Mouse (Mus musculus) Muller cell, postnatal 12 days (primary cell): ENCODE measurements around the gene Ncbp3.
A peak's percentile ranks its signal among the peaks of the same experiment; 100 is the strongest.

Source experiments
- DNase-seq: peaks from one replicate; pipeline ENCODE4 v3.0.0-alpha.2; 2015; ENCODE audit errors: inconsistent ontology term

The Ncbp3 gene

DNA sequence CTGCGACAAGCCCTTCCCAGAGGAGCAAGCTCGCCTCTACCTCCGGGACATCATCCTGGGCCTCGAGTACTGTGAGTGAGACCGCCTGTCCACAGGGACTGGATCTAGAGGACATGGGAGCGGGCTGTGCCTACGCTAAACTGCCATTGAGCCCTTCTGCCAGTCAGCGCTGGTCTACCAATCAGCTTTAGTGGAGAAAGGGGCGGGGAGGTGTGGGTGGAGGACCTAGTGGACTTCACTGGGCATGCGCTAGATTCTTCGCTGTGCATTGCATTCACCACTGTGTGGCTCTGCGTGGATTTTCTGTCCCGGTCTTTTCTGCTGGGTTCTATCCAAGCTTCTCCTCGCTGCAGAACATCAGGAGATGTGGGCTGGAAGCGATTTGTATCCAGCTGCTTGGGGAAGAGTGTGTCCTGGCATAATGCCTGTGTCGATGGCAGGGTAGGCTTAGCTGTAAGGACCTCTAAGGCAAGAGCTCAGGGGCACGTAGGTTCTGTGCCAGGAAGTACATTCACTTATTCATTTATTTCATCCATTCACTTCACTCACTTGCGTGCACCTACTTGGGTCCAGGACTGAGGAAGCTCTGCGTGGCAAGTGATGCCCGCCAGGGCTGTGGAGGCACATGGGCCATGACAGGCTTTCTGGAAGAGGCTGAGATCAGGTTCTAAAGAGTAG is 16.6 kb upstream of the Ncbp3 start:
- peak; percentile 93 for DNase-seq

DNA sequence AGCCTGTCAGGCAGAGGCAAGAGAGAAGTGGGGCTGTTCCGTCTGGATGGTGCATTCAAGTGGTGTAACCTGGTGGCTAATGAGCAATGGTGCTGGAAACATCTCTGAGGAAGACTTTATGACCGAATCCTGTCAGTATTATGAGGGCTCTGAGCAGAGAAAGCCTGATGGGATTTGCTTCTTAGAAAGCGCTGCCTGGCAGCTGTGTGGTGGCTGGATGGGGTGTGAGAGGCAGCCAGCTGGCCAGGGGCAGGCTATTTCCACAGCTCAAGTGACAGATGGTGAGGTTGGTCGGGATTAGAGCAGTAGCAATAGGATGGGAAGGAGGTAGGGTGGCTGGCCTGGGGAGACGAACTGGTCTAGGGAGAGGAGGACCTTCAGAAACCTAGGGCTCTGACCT is 16.0 kb upstream of the Ncbp3 start:
- DNase-seq, result no peak

DNA sequence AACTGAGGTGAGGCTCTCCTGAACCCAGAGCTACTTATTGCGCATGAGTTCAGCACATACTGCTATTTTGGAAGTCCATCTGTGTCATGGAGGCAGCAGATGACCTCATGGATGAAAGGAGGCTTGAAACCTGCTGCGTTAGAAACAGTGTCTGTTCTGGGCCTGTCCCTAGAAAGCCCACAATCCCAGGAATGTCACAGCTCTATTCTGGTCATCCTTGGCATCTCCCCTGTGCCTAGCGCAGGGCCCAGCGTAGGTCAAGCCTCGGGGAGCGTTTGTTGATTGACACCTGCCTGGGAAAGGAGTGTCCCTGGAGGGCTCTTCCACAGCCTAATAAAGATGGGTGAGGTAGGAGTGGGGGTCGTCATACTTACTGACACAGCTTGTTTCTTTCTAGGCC is 11.5 kb upstream of the Ncbp3 start:
- DNase-seq, result no peak

DNA sequence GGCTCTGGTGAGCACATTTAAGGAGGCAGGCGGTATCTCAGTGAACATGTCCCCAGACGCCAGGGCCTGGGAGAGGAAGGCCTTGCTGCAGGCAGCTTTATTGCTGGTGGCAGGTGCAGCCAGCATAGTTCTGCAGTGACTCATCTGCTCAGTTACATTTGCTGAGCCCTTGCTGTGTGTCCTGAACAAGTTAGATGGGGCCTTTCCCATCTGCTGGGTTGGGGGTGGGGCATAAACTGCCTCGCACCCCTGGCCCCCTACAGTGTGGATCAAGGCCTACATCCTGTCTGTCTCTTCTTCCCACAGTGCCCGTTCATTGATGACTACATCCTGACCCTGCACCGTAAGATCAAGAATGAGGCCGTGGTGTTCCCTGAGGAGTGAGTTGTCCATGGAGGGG is 10.7 kb upstream of the Ncbp3 start:
- DNase-seq, result peak; percentile 80

GRCm38 (mm10) chr11:73037691-73038090 is 9.9 kb upstream of the Ncbp3 start:
- no peak for DNase-seq

DNA sequence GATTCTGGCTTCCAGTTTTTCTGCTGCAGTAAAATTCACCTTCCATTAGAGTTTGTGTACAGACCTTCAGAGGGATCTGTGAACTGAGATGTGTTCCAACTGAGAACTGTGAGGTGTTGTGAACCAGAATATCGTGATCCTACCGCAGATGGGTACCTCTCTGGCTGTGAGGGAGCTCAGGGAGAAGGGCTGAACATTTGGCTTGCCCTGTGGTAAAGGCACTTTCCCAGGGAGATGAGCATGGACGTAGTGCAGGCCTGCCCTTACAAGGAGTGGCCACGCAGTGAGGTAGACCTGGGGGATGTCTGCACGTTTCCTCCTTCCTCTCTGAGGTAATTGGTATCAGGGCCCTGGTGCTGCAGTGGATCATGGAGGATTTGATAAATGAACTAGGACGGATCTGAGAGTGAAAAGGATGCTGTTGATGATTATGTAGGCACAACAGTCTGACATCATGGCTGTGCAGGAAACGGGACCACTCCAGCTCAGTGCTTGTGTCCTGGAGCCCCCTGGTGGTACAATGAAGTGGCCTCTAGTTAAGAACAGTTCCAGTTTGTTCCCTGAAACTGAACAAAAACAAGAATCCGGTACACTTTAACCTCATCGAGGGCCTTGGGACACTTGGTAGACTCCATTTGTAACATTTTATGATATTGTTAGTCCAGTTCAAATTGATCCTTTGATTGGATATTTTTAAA is 8.3 kb upstream of the Ncbp3 start:
- DNase-seq, result peak; percentile 51

GRCm38 (mm10) chr11:73044229-73044755 is 3.3 kb upstream of the Ncbp3 start:
- DNase-seq, result no peak

DNA sequence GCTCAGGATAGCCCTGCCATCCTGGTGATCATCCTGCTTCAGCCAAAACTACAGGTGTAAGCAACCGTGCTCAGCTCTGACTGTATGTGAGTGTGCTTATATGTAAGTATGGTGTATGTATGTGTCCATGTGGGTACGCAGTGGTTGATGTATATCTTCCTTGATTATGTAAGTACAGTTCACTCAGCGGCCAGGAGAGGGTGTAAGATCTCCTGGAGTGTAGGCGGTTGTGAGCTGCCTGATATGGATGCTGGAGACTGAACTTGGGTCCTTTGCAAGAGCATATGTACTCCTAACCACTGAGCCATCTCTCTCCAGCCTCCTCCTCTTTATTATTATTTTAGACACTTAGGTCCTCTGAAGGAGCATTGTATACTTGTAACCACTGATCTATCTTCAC is 2.8 kb upstream of the Ncbp3 start:
- DNase-seq, result no peak

- DNase-seq, result no peak
These were observed 670 bp downstream of the Ncbp3 start for GRCm38 (mm10) chr11:73048030-73048876.

DNA sequence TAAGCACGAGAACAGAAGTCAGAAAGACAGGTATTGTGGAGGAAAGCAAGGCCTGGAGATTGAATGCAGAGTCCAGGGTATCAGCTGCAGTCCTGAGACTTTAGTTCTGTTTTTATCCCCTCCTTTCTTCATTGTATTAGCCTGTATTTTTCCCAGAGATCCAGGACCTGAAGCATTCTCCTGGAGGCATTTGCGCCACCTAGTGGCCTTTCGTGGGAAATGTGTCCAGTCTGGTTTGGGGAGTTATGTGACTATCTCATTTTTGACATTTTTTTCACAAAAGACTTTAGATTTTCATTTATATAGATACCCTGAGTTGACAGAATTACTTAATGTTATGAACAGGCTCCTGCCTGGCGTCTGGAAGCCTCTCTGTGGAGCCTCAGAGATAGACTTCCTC is 1.8 kb downstream of the Ncbp3 start:
- DNase-seq, result peak; percentile 89

GRCm38 (mm10) chr11:73052795-73053194 is 5.2 kb downstream of the Ncbp3 start:
- no peak for DNase-seq

- DNase-seq, result no peak
These were observed 10.1 kb downstream of the Ncbp3 start for GRCm38 (mm10) chr11:73057701-73058100.

- no peak for DNase-seq
These were observed 12.0 kb downstream of the Ncbp3 start for GRCm38 (mm10) chr11:73059630-73060029.

DNA sequence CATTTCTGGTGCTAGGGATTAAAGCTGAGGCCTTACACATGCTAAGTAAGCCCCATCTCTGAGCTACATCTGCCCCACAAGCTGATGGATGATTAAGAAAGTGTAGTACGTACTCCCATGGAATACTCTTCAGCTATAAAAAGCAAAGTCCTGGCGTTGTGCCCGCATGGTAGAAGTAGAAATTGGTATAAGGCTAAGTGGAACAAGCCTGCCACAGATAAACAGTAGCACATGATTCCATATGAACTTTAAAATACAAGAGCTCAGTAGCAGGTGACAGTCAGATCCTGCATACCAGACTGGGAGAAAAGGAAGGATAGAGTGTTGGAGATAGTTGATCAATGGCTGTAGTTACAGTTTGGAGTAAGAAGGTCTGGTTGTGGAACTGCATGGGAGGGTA is 13.8 kb downstream of the Ncbp3 start:
- DNase-seq, result no peak

DNA sequence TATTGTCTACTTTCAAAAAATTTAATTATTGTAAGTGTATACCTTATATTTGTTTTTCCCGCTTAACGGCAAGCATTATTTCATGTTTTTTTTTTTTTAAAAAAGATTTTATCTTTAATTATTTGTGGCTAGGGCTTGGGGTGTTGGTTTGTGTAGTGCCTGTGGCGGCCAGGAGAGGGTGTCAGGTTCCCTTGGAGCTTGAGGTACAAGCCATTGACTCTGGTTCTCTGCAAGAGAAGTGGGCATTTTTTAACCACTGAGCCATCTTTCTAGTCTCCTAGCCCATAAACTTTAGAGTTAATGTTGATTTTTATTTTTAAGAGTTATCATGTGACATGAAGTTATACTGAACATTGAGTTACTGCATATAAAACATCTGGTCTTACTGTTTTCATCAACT is 24.3 kb downstream of the Ncbp3 start:
- DNase-seq, result peak; percentile 35

DNA sequence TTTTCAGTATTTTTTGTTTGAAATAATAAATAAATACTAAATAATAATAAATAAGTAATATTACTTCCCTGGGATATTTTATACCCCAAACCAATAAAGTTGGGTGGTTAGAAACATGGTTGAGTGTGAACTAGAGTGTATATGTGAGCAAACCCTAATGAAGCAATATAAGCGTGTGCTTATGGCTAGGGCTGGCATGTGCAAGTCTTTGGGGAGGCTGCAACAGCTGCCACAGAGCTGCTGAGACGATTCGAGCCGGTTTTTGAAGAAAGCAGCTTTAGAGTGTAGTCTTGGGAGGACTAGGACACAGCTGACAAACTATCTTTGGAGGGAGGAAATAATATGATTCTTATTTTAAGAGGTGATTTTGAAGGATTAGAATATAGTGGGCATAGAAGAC is 28.7 kb downstream of the Ncbp3 start:
- DNase-seq, result no peak

- no peak for DNase-seq
These were observed 29.1 kb downstream of the Ncbp3 start for GRCm38 (mm10) chr11:73076733-73077132.

- no peak for DNase-seq
These were observed 29.7 kb downstream of the Ncbp3 start for GRCm38 (mm10) chr11:73077211-73077720.

DNA sequence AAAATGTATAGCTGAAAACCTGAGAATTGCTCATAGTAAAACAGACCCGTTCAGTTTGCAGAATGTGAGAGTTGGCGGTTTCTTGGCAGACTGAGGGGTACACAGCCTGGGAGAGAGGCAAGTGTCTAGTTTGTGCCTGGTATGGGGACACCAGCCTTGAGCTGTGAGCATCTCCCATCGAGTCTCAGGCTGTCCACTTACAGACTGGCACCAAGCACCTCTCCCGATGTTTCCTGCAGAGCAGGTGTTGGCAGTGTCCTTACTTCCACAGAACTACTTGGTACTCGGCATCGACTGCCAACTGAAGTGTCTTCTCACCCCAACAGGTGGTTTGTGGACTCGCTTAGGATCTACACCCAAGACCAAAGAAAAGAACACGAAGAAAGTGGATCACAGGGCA is 31.0 kb downstream of the Ncbp3 start:
- DNase-seq, result no peak

DNA sequence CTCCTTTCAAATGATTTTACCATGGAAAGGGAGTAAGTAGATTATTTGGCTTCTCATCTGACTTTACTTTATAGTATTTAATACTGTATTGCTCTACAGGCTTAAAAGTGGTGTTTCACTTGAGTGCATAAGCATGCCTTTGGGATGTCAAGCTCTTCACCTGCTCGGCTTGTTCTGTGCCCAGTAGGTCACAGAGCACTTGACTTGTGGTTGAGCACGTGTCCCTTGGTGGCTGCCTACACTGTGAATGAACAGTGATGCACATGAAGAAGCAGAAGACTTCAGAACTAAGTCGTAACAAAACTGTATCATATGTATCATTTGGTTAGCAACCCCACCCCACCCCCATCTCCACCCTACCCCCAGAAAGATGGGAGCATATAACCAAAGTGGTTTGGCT is 32.7 kb downstream of the Ncbp3 start:
- no peak for DNase-seq

- no peak for DNase-seq
These were observed 36.7 kb downstream of the Ncbp3 start for GRCm38 (mm10) chr11:73084303-73084702.

GRCm38 (mm10) chr11:73084804-73085231 is 37.2 kb downstream of the Ncbp3 start:
- DNase-seq, result peak; percentile 80
